Mouse (Mus musculus) ovary, adult 18-20 months (tissue): Measurements from ENCODE around the gene Trp53tg5.
A peak's percentile ranks its signal among the peaks of the same experiment; 100 is the strongest.

ENCODE experiments used
- DNase-seq: peaks from one replicate; pipeline ENCODE4 v3.0.0; 2022; ENCODE audit warnings: low spot score, mixed read lengths

Gene Trp53tg5

GRCm38 (mm10) chr2:164432541-164433191 is 40.9 kb downstream of the Trp53tg5 start:
- peak; percentile 64 for DNase-seq

- no peak for DNase-seq
Measured at GRCm38 (mm10) chr2:164431676-164432465, 41.7 kb downstream of the Trp53tg5 start.

GRCm38 (mm10) chr2:164430697-164431096 is 42.8 kb downstream of the Trp53tg5 start:
- no peak for DNase-seq

GRCm38 (mm10) chr2:164429881-164430615 is 43.5 kb downstream of the Trp53tg5 start:
- DNase-seq: no peak

- no peak for DNase-seq
Measured at GRCm38 (mm10) chr2:164428451-164428850, 45.1 kb downstream of the Trp53tg5 start.

- no peak for DNase-seq
Measured at GRCm38 (mm10) chr2:164426952-164427351, 46.6 kb downstream of the Trp53tg5 start.

DNA sequence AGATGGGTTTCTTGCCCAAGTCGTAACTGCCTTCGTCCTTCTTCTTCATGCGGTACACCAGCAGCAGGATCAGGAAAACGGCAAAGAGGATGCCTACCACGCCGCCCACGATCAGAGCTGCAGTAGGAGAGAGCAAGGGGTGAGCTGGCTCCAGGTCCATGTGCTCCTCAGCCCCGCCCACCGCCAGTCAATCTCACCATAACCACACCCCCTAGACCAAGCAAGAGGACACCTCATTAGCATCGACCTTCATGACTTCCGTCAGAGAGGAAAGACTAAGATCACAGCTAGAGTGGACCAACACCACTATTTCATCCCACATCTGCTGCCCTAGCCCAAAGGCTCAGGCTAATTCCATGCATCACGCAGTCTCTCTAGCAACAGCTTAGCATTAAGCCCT is 47.4 kb downstream of the Trp53tg5 start:
- DNase-seq: no peak

DNA sequence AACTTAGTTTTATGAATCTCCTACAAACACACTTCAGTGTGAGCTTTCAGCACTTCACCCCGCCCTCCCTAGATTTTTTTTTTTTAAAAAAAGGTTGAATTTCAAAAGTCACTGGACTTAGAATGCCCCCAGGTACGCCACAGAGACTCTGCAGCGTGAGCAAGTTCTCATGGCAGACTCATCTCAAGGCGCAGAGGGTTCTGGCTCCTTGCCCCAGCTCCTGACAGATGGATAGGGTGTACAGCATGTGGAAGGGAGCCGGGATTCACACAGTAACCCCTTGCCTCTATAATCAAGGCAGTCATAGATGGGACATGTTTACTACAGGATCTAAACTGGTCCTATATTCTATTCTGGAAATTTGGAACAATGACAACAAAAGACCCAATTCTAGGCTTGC is 48.1 kb downstream of the Trp53tg5 start:
- DNase-seq: no peak

DNA sequence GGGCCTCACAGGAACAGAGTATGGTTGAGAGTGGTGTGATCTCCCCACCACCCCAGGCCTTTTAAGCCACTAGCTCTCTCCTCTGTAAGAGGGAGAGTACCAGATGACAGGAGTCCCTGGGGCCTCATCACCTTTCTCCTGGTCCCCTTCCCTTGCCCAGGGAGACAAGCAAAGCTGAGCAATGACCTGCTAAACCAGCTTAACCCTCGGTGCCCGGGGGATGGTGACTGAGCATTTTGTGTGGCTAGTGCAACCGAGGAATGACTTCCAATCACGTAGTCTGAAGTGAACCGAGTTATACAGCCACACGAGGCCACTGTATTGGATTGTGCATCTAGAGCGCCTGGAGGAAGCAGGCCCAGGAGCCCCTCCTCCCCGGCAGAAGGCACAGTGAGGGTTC is 49.1 kb downstream of the Trp53tg5 start:
- no peak for DNase-seq

GRCm38 (mm10) chr2:164423464-164423863 is 50.1 kb downstream of the Trp53tg5 start:
- DNase-seq: no peak

DNA sequence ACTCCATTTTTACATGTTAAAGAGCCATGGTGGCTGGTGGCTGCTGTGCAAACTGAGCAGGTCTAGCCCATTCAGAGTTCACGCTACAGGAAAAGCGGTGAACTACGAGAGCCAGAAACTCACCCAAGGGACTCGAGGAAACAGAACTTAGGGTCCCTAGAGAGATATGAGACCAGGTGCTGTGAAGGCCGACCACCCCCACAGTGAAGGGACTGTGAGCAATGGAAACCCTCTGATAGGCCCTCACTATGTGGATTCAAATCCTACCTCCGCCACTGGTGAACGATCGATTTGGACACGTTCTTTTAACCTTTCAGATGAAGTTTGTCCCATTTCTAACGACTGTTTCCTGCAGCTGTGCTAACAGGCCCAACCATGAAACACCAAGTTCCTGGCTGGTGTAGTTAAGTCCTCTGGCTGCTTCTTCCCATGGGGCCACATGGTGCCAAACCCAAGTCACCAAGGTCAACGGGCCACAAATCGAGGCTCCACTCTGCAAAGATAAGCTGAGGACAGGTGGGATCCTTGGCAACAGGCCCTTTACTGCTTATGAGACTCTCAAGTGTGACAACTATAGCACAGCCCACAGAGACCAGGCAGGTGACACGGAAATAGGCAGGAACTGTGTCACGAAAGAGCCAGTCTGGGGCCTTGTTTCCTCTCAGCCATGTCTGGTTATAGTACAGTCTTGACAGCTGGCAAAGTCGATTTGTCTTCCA is 50.7 kb downstream of the Trp53tg5 start:
- no peak for DNase-seq

DNA sequence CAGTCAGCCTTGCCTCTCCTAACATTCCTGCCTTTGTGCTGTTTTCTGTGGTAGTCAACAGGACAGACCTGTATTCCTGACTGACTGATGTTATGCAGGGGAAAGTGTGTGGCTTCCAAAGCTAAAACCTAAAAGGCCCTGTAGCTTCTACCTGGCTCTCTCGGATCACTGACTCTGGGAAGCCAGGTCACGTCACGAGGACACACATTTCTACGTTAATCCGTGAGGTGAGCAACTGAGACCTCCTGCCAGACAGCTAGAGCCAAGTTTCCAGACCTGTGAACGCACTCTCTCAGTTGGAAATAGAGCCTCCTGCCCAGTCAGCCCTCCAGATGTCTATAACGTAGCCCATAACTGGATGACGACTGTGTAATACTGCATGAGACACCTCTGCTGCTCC is 51.5 kb downstream of the Trp53tg5 start:
- DNase-seq: no peak

DNA sequence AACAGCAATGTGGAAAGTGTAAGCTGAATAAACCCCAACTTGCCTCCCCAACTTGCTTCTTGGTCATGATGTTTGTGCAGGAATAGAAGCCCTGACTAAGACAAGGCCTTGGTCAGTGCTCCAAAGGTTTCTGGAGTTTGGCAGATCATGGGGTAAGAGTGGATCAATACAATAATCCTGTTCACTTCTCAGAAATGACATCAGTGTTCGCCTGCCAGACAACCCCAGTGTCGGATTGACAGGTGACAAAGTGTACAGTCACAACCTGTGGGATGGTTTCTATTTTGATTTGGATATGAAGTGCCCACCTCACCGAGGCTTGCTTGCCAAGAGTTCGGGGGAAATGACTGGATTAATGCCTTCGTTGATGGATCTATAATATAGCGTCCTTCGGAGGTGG is 52.2 kb downstream of the Trp53tg5 start:
- no peak for DNase-seq
